Mouse (Mus musculus) cerebellum, adult 18-20 months (tissue): Measurements from ENCODE around the gene Oaz2.
A peak's percentile ranks its signal among the peaks of the same experiment; 100 is the strongest.
"Not testable (repeated sequence)": the region's sequence is repeated elsewhere in the genome, so short reads cannot be mapped to it uniquely, and the experiment has no call there.

Experiments
- DNase-seq, 2 experiments: peaks; one replicate each; pipeline ENCODE4 v3.0.0; 2021

Gene Oaz2

DNA sequence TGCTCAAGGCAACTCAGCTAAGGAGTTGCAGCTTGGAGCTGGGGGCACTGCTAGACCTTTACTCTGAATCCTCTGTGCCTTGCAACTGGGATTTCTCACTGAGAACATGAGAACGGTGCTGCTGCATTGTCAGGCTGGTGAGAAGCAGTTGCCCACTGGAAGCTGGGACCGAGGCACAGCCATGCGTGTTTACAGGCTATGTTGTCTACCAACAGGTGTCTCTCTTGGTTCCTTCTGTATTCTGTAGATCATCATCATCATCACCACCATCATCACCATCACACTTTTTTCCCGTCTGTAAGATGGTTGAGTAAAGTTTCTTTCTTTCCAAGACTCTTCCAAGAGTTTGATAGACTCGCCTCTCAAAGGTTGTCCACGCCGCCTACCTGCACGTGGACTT lies at the start of gene Oaz2:
TSS of gene Oaz2 (plus strand) at position 301 of the 400 bp plus-strand sequence.
- DNase-seq: no peak

- DNase-seq: no peak
Measured at GRCm38 (mm10) chr9:65619311-65619710, 48.5 kb upstream of the Oaz2 start.

- no peak for DNase-seq
Measured at GRCm38 (mm10) chr9:65621196-65621595, 46.6 kb upstream of the Oaz2 start.

DNA sequence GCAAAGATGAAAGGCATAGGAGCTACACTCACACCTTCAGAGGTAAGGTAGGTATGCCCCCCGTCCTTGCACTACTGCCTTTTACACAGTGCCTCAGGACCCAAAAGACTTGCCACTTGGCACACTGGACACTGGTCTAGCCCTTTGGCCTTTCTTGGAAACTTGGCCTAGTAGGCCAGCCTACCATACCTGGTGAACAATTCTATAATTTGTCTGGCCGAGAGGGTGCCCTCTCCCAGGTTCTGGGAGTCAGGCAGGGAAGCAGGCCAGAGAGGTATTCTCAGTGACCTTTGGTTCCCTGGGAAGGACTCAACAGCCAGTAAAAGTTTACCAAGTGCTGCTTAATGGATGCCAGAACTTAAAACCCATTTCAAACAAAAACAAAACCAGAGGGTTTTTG lies 46.1 kb upstream of the Oaz2 start:
- no peak for DNase-seq

- no peak for DNase-seq
Measured at GRCm38 (mm10) chr9:65622826-65623225, 45.0 kb upstream of the Oaz2 start.

- DNase-seq: no peak
Measured at GRCm38 (mm10) chr9:65624266-65624665, 43.5 kb upstream of the Oaz2 start.

DNA sequence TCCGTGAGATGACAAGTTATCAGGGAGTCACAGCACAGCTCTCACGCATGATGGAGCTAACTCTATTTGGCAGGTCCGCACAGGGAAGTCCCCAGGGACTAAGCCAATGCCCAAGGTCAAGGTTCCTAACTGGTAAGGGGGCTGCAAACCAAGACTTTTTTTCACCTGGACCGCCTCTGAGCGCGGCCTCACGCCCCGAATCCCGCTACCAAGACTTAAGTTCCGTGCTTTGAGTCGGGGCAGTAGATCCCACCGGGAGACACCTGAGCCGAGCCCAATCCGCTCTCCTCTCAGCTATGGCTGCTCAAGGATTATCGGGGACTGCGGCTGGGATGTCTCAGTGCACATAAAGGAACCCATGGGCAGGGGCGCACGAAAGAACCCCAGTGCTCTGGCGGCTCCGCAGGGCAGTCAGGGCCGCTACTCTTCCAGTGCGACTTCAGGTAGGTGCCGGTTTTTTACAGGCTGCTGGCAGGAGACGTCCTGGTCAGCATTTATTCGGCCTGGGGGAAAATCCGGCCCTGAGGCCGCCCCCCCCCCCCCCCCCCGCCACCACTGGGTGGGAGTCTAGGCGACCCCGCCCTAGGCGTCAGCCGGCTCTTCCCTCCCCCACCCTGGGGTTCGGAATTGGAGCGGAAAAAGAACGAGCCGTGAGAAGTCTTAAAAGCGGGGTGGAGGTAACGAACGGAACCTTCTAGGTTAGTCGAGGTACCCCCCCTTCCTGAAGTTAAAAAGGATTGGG lies 38.6 kb upstream of the Oaz2 start, which contains the start of gene Rbpms2:
TSS of gene Rbpms2 (plus strand) at position 624 of the 742 bp plus-strand sequence.
- peak in 1 of 2 experiments; percentile 10 for DNase-seq

DNA sequence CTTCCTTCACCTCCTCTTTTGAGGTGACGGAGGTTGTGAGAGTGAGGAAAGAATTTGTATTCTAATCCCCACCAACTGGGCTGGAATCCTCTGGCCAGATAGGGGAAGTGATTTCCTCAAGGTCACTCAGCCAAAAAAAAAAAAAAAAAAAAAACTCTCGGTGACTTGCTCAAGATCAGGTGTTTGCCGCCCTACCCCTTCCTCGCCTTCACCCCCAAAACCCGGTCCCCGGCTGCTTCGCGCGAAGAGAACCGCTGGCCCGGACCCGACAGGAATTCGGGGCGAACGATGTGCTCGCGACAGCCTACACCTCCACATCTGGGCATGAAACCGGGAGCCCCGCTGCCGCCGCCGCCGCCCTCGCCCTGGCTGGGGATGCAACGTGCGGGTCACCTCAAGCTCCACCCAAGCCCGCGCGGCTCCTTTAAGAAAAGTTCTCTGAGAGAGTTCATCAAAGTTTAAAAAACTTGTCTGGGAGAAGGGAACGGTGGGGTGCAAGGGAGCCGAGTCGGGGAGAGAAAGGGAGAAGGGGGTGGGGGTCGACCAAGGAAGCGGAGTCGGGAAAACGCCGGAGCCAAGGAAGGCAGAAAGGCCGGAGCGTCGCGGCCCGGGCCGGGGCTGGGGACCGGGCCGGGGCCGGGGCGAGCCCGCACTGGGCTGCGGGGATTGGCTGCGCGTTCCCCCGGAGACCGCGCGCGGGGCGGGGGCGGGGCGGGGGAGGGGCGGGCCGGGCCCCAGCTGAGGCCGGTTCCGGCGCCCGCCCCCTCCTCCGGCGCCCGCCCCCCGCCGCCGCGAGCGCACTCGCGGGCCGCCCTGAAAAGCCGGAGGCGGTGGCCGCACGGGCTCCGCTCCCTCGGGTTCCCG lies 37.8 kb upstream of the Oaz2 start:
- DNase-seq: peak in 1 of 2 experiments; percentile 13

GRCm38 (mm10) chr9:65630631-65631353 lies 37.0 kb upstream of the Oaz2 start:
- DNase-seq: peak in 1 of 2 experiments; percentile 6

GRCm38 (mm10) chr9:65631354-65632021 lies 36.3 kb upstream of the Oaz2 start:
- no peak for DNase-seq

- DNase-seq: no peak
Measured at GRCm38 (mm10) chr9:65635766-65636165, 32.0 kb upstream of the Oaz2 start.

DNA sequence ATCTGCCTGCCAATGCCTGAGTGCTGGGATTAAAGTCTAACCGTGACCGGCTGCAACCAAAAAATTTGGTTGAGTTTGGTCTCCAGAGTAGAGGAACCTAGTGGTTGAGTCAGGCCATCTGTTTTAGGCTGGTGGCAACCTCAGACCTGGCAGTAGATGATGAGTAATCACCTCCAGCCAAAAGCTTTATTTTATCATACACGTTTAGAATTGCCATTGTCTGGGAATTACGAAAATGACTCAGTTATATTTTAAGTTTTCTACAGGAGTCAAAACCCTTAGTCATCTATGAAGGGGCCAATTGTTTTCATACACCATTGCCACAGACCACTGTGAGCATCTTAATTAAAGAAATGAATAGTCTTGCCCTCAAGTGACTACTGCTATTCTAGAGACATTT lies 30.9 kb upstream of the Oaz2 start:
- DNase-seq: no peak

GRCm38 (mm10) chr9:65639065-65639464 lies 28.7 kb upstream of the Oaz2 start:
- DNase-seq: no peak

GRCm38 (mm10) chr9:65640838-65641410 lies 26.9 kb upstream of the Oaz2 start:
- DNase-seq: no peak

DNA sequence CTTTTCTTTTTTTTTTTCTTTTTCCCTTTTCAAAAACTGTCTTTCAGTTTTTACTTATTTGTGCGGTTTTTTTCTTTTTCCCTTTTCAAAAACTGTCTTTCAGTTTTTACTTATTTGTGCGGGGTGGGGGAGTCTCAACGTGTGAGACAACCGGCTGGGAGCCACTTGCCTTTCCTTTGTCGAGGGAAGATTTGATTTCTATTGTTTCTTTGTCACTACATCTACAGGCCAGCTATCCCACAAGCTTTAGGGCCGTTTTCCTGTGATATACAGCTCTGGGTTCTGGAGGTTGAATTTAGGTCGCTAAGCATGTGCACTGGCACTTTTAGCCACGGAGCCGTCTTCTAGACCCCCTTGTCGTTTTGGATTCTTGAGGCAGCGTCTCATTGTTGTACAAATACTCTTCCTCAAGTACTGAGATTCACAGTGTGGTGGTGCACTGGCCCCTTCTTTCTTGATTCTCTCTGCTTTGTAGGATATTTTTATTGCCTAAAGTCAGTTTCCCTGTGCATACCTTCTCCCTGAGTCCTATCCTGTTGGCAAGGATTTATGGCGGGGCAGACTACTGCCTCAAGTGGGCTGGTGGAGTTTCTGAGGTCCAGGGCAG lies 26.3 kb upstream of the Oaz2 start:
- DNase-seq: no peak

DNA sequence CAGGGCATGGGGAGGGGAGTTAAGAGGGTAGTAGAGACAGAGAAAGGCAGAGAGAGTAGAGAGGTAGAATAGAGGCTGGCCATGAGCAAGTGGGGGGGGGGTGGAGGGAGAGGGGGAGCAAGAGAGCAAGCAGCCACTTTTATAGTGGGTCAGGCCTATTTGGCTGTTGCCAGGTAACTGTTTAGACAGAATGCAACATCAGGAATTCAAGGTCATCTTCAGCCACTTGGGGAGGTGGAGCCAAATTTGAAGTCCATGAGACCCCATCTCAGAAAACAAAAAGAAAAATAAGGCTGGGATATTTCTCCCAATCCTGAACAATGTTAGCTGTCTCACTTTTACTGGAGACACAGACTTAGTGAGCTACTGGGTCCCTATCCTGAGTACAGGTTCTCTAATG lies 25.3 kb upstream of the Oaz2 start:
- no peak for DNase-seq

DNA sequence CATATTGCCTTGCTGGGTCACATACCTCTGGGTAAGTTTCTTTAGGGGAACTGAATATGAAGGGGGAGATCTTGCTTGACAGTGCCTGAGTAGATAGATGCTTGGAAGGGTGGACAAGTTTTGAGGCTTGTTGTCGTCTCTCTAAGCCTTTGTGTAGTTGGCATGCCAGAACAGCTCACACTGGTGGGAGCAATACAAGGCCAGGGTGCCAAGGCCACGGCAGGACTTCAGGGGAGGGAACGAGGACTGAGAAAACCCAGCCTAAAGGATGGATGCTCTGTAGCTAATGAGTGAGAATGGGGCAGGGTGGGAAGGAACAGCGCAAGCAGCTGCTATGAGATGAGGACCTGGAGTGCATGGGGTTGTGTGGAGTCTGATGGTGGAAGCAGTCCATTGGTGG lies 22.8 kb upstream of the Oaz2 start:
- no peak for DNase-seq

GRCm38 (mm10) chr9:65645984-65646383 lies 21.8 kb upstream of the Oaz2 start:
- DNase-seq: no peak

- no peak for DNase-seq
Measured at GRCm38 (mm10) chr9:65646782-65647181, 21.0 kb upstream of the Oaz2 start.

DNA sequence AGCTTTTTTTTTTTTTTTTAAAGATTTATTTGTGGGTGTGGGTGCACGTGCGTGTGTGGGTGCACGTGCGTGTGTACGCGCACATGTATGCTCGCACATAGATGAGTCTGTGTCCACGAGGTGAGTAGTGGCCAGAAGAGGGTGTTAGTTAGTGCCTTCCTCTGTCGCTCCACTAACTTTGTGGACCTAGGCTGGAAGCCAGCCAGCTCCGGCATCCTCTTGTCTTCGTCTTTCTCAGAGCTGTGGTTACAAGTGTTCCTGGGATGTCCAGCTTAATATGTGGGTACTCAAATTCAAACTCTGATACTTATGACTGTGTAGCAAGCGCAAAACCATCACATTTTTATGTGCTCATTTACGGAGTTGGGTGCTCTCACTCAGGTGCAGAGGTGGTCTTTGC lies 19.1 kb upstream of the Oaz2 start:
- no peak for DNase-seq

GRCm38 (mm10) chr9:65649997-65650396 lies 17.8 kb upstream of the Oaz2 start:
- DNase-seq: no peak

- DNase-seq: not testable (repeated sequence)
Measured at GRCm38 (mm10) chr9:65651957-65652356, 15.8 kb upstream of the Oaz2 start.
